Mouse (Mus musculus): ENCODE measurements around the gene Pla2g2c. TPM values are rescaled to one million over a fixed set of nuclear protein-coding genes. Genes with fewer than 3 reads are reported as not detected.
A peak's percentile ranks its signal among the peaks of the same experiment; 100 is the strongest.

The Pla2g2c gene
- polyA plus RNA-seq, 1 experiment from 2014 or later = 0.27 TPM

GRCm38 (mm10) chr4:138734863-138735262 is 10.3 kb downstream of the Pla2g2c start:
- WGBS = 95% methylated on average over 4 of the region's 4 CpGs
- Histone ChIP-seq H3K4me1 (ENCODE audit: control insufficient read depth in 2 of 2, insufficient read depth in 2 of 2, low read length in 2 of 2) (no peaks in the 10 kb centered on the region), H3K27me3 (ENCODE audit: control insufficient read depth, insufficient read depth, low read length) (no peaks in the 10 kb centered on the region), H3K9ac (ENCODE audit: low read length) (no peak overlapping the region), H3K4me3 (ENCODE audit: control insufficient read depth in 1 of 2, insufficient read depth in 1 of 2, low read depth in 1 of 2, low read length in 2 of 2) (no peak overlapping the region), H3K27ac (replicated peaks in 1 of 2; ENCODE audit: control insufficient read depth in 1 of 2, insufficient read depth in 1 of 2, low read depth in 2 of 2, low read length in 2 of 2) (no peak overlapping the region), H3K36me3 (ENCODE audit: control insufficient read depth, insufficient read depth, low read length) (no peaks in the 10 kb centered on the region), H3K9me3 (ENCODE audit: control insufficient read depth, low read length) (no peaks in the 10 kb centered on the region), H3K4me2 (ENCODE audit: low read length) (no peak overlapping the region)
- no peak for ATAC-seq (ENCODE audit: insufficient number of reproducible peaks, insufficient read depth, low FRiP score, low read depth)

- no peak within 1 kb of the TSS for H3K27ac ChIP-seq (replicated peaks in 1 of 2; ENCODE audit: control insufficient read depth in 1 of 2, insufficient read depth in 1 of 2, low read depth in 2 of 2, low read length in 2 of 2)
- H3K4me3 ChIP-seq (ENCODE audit: control insufficient read depth in 1 of 2, insufficient read depth in 1 of 2, low read depth in 1 of 2, low read length in 2 of 2) = no peak within 1 kb of the TSS
- WGBS = 69% methylated on average over 7 of the region's 7 CpGs
- H3K9me3 ChIP-seq (ENCODE audit: control insufficient read depth, low read length) = no peaks in the 10 kb centered on the region
- no peaks in the 10 kb centered on the region for H3K36me3 ChIP-seq (ENCODE audit: control insufficient read depth, insufficient read depth, low read length)
- no peak within 1 kb of the TSS for H3K9ac ChIP-seq (ENCODE audit: low read length)
- H3K27me3 ChIP-seq (ENCODE audit: control insufficient read depth, insufficient read depth, low read length) = no peaks in the 10 kb centered on the region
- H3K4me1 ChIP-seq (ENCODE audit: control insufficient read depth in 2 of 2, insufficient read depth in 2 of 2, low read length in 2 of 2) = no peaks in the 10 kb centered on the region
- no peak for ATAC-seq (ENCODE audit: insufficient number of reproducible peaks, insufficient read depth, low FRiP score, low read depth)
- no peak within 1 kb of the TSS for H3K4me2 ChIP-seq (ENCODE audit: low read length)
Measured at GRCm38 (mm10) chr4:138737031-138737430, 12.4 kb downstream of the Pla2g2c start, which contains the start of gene Ubxn10. Gene Ubxn10, minus strand, starts transcription at chr4:138737167.

DNA sequence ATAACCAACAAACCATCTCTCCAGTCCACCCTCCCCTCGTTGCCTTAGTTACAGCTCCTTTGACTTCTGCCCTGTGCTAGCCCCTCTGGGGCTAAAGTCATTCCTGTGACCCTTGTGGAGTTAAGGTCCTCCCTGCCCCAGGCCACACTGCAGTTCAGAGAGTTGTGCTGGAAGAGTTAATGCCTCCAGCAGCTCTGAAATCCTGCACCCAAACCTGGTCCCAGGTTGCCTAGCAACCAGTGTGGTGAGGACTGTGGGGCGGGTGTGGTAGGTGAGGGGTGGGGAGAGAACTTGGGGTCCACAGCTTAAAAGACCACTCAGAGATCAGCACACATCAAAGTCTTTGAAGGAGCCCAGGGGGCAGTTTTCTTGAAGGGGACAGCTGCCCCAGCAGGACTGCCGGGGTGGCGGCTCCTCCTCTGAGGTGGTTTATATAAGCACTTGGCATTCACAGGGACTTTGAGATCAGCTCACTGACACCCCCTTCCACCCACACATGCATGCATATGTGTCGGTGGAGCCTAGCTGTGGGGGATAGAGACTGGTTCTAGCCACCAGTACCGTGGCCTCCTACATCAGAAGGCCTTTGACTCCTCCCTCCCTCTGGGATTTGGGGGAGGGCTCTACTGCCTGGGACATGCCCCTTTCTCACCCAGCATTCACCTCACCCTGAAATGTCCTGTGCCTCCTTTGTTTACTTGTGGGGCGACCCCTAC is 14.7 kb downstream of the Pla2g2c start:
- Histone ChIP-seq H3K36me3 (ENCODE audit: control insufficient read depth, insufficient read depth, low read length) (no peaks in the 10 kb centered on the region), H3K27ac (replicated peaks in 1 of 2; ENCODE audit: control insufficient read depth in 1 of 2, insufficient read depth in 1 of 2, low read depth in 2 of 2, low read length in 2 of 2) (no peak overlapping the region), H3K27me3 (ENCODE audit: control insufficient read depth, insufficient read depth, low read length) (no peaks in the 10 kb centered on the region), H3K4me2 (ENCODE audit: low read length) (no peak overlapping the region), H3K9ac (ENCODE audit: low read length) (no peak overlapping the region), H3K4me1 (ENCODE audit: control insufficient read depth in 2 of 2, insufficient read depth in 2 of 2, low read length in 2 of 2) (no peaks in the 10 kb centered on the region), H3K9me3 (ENCODE audit: control insufficient read depth, low read length) (no peaks in the 10 kb centered on the region), H3K4me3 (ENCODE audit: control insufficient read depth in 1 of 2, insufficient read depth in 1 of 2, low read depth in 1 of 2, low read length in 2 of 2) (no peak overlapping the region)
- no peak for ATAC-seq (ENCODE audit: insufficient number of reproducible peaks, insufficient read depth, low FRiP score, low read depth)
- WGBS = 36% methylated on average over 7 of the region's 7 CpGs

GRCm38 (mm10) chr4:138745884-138746283 is 21.3 kb downstream of the Pla2g2c start:
- no peaks in the 10 kb centered on the region for H3K9me3 ChIP-seq (ENCODE audit: control insufficient read depth, low read length)
- no peak overlapping the region for H3K4me2 ChIP-seq (ENCODE audit: low read length)
- H3K4me3 ChIP-seq (ENCODE audit: control insufficient read depth in 1 of 2, insufficient read depth in 1 of 2, low read depth in 1 of 2, low read length in 2 of 2) = no peak overlapping the region
- 0 out of 2 replicates have a peak, but pooled peaks cover 17% of the 10 kb centered on the region for H3K27me3 ChIP-seq (ENCODE audit: control insufficient read depth, insufficient read depth, low read length)
- no peak overlapping the region for H3K27ac ChIP-seq (replicated peaks in 1 of 2; ENCODE audit: control insufficient read depth in 1 of 2, insufficient read depth in 1 of 2, low read depth in 2 of 2, low read length in 2 of 2)
- no peak overlapping the region for H3K9ac ChIP-seq (ENCODE audit: low read length)
- WGBS = 70% methylated on average over 4 of the region's 4 CpGs
- H3K4me1 ChIP-seq (ENCODE audit: control insufficient read depth in 2 of 2, insufficient read depth in 2 of 2, low read length in 2 of 2) = no peaks in the 10 kb centered on the region
- no peaks in the 10 kb centered on the region for H3K36me3 ChIP-seq (ENCODE audit: control insufficient read depth, insufficient read depth, low read length)
- ATAC-seq (ENCODE audit: insufficient number of reproducible peaks, insufficient read depth, low FRiP score, low read depth) = no peak

GRCm38 (mm10) chr4:138746866-138747265 is 22.3 kb downstream of the Pla2g2c start:
- ATAC-seq (ENCODE audit: insufficient number of reproducible peaks, insufficient read depth, low FRiP score, low read depth) = no peak
- 0 out of 2 replicates have a peak, but pooled peaks cover 17% of the 10 kb centered on the region for H3K27me3 ChIP-seq (ENCODE audit: control insufficient read depth, insufficient read depth, low read length)

GRCm38 (mm10) chr4:138747851-138748250 is 23.3 kb downstream of the Pla2g2c start:
- no peak for ATAC-seq (ENCODE audit: insufficient number of reproducible peaks, insufficient read depth, low FRiP score, low read depth)
- no peaks in the 10 kb centered on the region for H3K9me3 ChIP-seq (ENCODE audit: control insufficient read depth, low read length)
- no peaks in the 10 kb centered on the region for H3K4me1 ChIP-seq (ENCODE audit: control insufficient read depth in 2 of 2, insufficient read depth in 2 of 2, low read length in 2 of 2)
- H3K27me3 ChIP-seq (ENCODE audit: control insufficient read depth, insufficient read depth, low read length) = 0 out of 2 replicates have a peak, but pooled peaks cover 17% of the 10 kb centered on the region
- H3K4me2 ChIP-seq (ENCODE audit: low read length) = no peak overlapping the region
- no peak overlapping the region for H3K27ac ChIP-seq (replicated peaks in 1 of 2; ENCODE audit: control insufficient read depth in 1 of 2, insufficient read depth in 1 of 2, low read depth in 2 of 2, low read length in 2 of 2)
- WGBS = 62% methylated on average over 10 of the region's 10 CpGs
- no peaks in the 10 kb centered on the region for H3K36me3 ChIP-seq (ENCODE audit: control insufficient read depth, insufficient read depth, low read length)
- H3K9ac ChIP-seq (ENCODE audit: low read length) = no peak overlapping the region
- no peak overlapping the region for H3K4me3 ChIP-seq (ENCODE audit: control insufficient read depth in 1 of 2, insufficient read depth in 1 of 2, low read depth in 1 of 2, low read length in 2 of 2)

More at GRCm38 (mm10) chr4:138746866-138747265, 22.3 kb downstream of the Pla2g2c start:
- H3K9me3 ChIP-seq (ENCODE audit: control insufficient read depth, low read length) = no peaks in the 10 kb centered on the region
- no peak overlapping the region for H3K4me2 ChIP-seq (ENCODE audit: low read length)
- no peak overlapping the region for H3K4me3 ChIP-seq (ENCODE audit: control insufficient read depth in 1 of 2, insufficient read depth in 1 of 2, low read depth in 1 of 2, low read length in 2 of 2)
- no peaks in the 10 kb centered on the region for H3K36me3 ChIP-seq (ENCODE audit: control insufficient read depth, insufficient read depth, low read length)
- WGBS = 82% methylated on average over 9 of the region's 9 CpGs
- no peaks in the 10 kb centered on the region for H3K4me1 ChIP-seq (ENCODE audit: control insufficient read depth in 2 of 2, insufficient read depth in 2 of 2, low read length in 2 of 2)
- no peak overlapping the region for H3K27ac ChIP-seq (replicated peaks in 1 of 2; ENCODE audit: control insufficient read depth in 1 of 2, insufficient read depth in 1 of 2, low read depth in 2 of 2, low read length in 2 of 2)
- no peak overlapping the region for H3K9ac ChIP-seq (ENCODE audit: low read length)

- Histone ChIP-seq H3K27me3 (ENCODE audit: control insufficient read depth, insufficient read depth, low read length) (0 out of 2 replicates have a peak, but pooled peaks cover 17% of the 10 kb centered on the region), H3K9me3 (ENCODE audit: control insufficient read depth, low read length) (no peaks in the 10 kb centered on the region), H3K9ac (ENCODE audit: low read length) (no peak overlapping the region), H3K27ac (replicated peaks in 1 of 2; ENCODE audit: control insufficient read depth in 1 of 2, insufficient read depth in 1 of 2, low read depth in 2 of 2, low read length in 2 of 2) (no peak overlapping the region), H3K4me2 (ENCODE audit: low read length) (no peak overlapping the region), H3K4me3 (ENCODE audit: control insufficient read depth in 1 of 2, insufficient read depth in 1 of 2, low read depth in 1 of 2, low read length in 2 of 2) (no peak overlapping the region), H3K4me1 (ENCODE audit: control insufficient read depth in 2 of 2, insufficient read depth in 2 of 2, low read length in 2 of 2) (no peaks in the 10 kb centered on the region), H3K36me3 (ENCODE audit: control insufficient read depth, insufficient read depth, low read length) (no peaks in the 10 kb centered on the region)
- WGBS = 44% methylated on average over 8 of the region's 8 CpGs
- 0 out of 2 replicates have a peak, but pooled peaks have one; percentile 44 for ATAC-seq (ENCODE audit: insufficient number of reproducible peaks, insufficient read depth, low FRiP score, low read depth)
Measured at GRCm38 (mm10) chr4:138748369-138749072, 23.9 kb downstream of the Pla2g2c start.

Measured in heart, embryonic 14.5 days (tissue).